Mouse (Mus musculus): ENCODE data around the gene Nrxn3. TPM values are rescaled to one million over a fixed set of nuclear protein-coding genes. Genes with fewer than 3 reads are reported as not detected.

Gene Nrxn3
- polyA plus RNA-seq, 1 experiment from 2014 or later, result 1.6 TPM

DNA sequence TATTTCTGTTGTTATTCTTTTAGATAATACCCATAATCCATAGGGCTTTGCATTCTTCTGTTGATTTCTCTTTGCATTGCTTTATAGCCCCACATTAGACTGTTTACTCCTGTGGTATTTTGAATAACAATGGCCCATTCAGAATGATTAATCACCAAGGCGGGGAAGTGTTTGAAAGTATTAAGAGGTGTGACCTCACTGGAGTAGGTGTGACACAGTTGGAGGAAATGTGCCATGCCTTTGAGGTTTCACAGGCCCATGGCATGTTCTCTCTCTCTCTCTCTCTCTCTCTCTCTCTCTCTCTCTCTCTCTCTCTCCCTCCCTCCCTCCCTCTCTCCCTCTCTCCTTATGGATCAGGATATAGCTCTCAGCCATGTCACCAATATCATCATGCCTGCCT, 1019.6 kb downstream of the Nrxn3 start:
- 48% methylated on average over 1 of the region's 1 CpGs for WGBS
- ATAC-seq (ENCODE audit: extremely low read depth, insufficient number of reproducible peaks, low FRiP score, low TSS enrichment), result no peak
- H3K27ac ChIP-seq (replicated peaks), result no peak overlapping the region
- 0 out of 2 replicates have a peak, but pooled peaks cover 5% of the 10 kb centered on the region for H3K9me3 ChIP-seq
- no peaks in the 10 kb centered on the region for H3K4me1 ChIP-seq
- H3K4me2 ChIP-seq, result no peak overlapping the region
- no peaks in the 10 kb centered on the region for H3K27me3 ChIP-seq (replicated peaks)
- no peak overlapping the region for H3K4me3 ChIP-seq
- no peaks in the 10 kb centered on the region for H3K36me3 ChIP-seq
- H3K9ac ChIP-seq, result no peak overlapping the region

DNA sequence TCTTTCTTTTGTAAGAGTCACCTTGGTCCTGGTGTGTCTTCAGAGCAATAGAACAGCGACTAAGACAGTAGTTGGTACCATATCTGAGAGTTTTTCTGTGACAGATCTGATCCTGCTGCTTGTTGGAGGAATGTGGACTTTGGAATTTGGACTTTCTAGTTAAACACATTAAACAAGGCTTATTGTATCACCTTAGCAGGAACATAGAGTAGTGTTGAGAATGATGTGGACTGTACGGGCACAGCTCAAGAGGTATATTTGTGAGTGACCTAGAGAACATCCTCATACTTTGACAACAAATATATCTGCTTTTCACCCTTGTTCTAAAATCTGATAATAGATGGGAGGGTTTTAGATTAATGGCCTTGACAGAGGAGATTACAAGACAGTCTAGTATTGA, 1020.1 kb downstream of the Nrxn3 start:
- ATAC-seq (ENCODE audit: extremely low read depth, insufficient number of reproducible peaks, low FRiP score, low TSS enrichment), result no peak
- Histone ChIP-seq H3K4me2 (no peak overlapping the region), H3K4me1 (no peaks in the 10 kb centered on the region), H3K9me3 (0 out of 2 replicates have a peak, but pooled peaks cover 5% of the 10 kb centered on the region), H3K27me3 (replicated peaks) (no peaks in the 10 kb centered on the region), H3K4me3 (no peak overlapping the region), H3K36me3 (no peaks in the 10 kb centered on the region), H3K27ac (replicated peaks) (no peak overlapping the region), H3K9ac (no peak overlapping the region)
- 74% methylated on average over 2 of the region's 2 CpGs for WGBS

DNA sequence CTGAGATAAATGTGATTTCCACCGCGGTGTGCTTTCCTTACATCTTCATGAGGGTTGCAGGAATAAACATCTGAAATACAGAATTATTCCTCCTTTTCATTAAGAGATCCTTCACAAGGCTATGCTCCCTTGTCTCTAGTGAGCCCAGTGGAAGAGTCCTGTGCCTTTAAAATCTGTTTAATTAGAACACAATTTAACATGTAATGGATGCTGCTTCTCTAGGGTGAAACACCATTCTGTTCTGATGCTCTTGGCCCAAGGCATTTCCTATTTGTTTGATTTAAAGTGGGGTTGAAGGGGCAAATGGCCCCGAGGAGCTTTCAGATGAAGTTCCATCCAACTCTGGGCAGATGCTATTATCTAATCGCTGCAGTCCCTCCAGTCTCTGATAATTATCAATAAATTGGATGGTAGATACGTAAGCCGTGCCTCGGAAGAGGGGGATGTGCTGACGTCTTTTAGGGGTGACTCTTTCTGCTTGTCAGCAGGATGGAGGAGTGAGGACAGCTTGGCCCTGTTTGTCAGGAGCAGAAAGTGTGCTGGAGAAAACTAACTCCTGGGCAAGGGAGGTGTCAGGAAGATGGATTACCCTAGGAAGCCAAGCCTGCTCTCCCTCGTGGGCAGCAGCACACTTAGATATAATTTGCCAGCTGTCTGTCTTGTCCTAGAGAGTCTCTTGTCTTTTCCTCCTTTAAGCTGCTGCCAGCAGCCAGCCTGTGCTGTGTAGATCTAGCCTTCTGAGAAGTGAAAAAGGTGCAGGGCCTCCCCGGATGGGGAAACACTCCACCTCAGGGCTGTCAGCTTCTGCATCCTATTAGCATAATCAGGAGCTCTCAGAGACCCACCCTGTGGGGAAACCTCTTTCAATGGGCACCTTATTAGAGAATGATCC, 1041.8 kb downstream of the Nrxn3 start:
- 28% methylated on average over 10 of the region's 10 CpGs for WGBS
- no peaks in the 10 kb centered on the region for H3K9me3 ChIP-seq
- H3K36me3 ChIP-seq, result no peaks in the 10 kb centered on the region
- no peak overlapping the region for H3K4me3 ChIP-seq
- no peak overlapping the region for H3K9ac ChIP-seq
- H3K27ac ChIP-seq (replicated peaks), result no peak overlapping the region
- no peak for ATAC-seq (ENCODE audit: extremely low read depth, insufficient number of reproducible peaks, low FRiP score, low TSS enrichment)
- no peak overlapping the region for H3K4me2 ChIP-seq
- H3K27me3 ChIP-seq (replicated peaks), result no peaks in the 10 kb centered on the region
- peaks cover 6% of the 10 kb centered on the region; the same call in 1 of the 2 replicates for H3K4me1 ChIP-seq

DNA sequence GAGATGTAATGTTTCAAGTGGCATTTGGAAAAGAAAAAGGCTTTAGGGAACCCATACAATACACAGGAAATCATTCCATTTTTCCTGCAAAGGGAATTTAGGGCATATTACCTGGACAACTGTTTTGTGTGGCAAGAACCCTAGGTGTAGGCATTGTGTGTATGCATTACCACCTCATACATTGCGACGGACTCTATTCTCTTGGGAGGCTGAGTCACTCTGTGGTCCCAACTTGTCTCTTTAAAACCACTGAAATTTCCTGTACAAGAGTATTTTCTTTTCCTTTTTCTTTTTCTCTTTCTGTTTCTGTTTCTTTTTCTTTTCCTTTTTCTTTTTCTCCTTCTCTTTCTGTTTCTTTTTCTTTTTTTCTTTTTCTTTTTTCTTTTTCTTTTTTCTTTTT, 1042.5 kb downstream of the Nrxn3 start:
- Histone ChIP-seq H3K9me3 (no peaks in the 10 kb centered on the region), H3K4me2 (no peak overlapping the region), H3K4me1 (peaks cover 6% of the 10 kb centered on the region; the same call in 1 of the 2 replicates), H3K4me3 (no peak overlapping the region), H3K9ac (no peak overlapping the region), H3K36me3 (no peaks in the 10 kb centered on the region), H3K27me3 (replicated peaks) (no peaks in the 10 kb centered on the region), H3K27ac (replicated peaks) (no peak overlapping the region)
- WGBS, result 74% methylated on average over 2 of the region's 2 CpGs
- ATAC-seq (ENCODE audit: extremely low read depth, insufficient number of reproducible peaks, low FRiP score, low TSS enrichment), result no peak

DNA sequence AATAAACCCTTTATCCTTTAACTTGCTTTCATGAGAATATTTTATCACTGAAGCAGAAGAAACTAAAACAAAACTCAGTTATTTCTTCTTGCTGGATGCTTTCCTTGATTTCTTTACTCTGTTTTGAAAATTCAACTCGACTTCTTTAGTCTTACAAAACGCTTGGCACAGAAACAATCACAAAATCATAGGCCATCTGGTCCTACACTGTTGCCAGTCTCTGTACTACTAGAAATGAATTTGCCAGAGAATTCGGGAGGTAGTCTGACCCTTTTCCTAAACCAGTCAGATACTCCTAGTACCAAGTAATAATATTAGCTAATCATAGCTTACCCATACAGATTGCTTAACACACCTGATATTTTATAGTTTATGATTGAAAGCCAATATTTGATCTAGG, 1066.1 kb downstream of the Nrxn3 start:
- Histone ChIP-seq H3K4me2 (no peak overlapping the region), H3K27ac (replicated peaks) (no peak overlapping the region), H3K9ac (no peak overlapping the region), H3K4me1 (no peaks in the 10 kb centered on the region), H3K9me3 (no peaks in the 10 kb centered on the region), H3K36me3 (no peaks in the 10 kb centered on the region), H3K4me3 (no peak overlapping the region), H3K27me3 (replicated peaks) (no peaks in the 10 kb centered on the region)
- WGBS, result 69% methylated on average over 3 of the region's 3 CpGs
- no peak for ATAC-seq (ENCODE audit: extremely low read depth, insufficient number of reproducible peaks, low FRiP score, low TSS enrichment)

DNA sequence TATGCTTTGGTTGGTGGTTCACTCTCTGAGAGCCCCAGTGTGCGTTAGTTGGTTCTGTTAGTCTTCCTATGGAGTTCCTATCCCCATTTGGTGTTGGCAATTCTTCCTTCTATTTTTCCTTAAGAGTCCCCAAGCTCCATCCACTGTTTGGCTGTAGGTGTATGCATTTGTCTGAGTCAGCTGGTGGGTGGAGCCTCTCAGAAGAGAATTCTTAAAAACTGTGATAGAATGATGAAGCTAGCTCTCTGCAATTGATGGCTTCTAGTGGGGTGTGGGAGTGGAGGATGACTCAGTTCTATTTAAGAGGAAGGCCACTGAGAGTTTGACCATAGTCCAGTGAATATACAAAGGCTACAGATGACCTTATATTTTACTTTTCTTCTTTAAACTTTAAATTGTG, 1067.3 kb downstream of the Nrxn3 start:
- WGBS, result 70% methylated on average over 1 of the region's 1 CpGs
- no peak overlapping the region for H3K4me2 ChIP-seq
- H3K9ac ChIP-seq, result no peak overlapping the region
- no peaks in the 10 kb centered on the region for H3K4me1 ChIP-seq
- no peaks in the 10 kb centered on the region for H3K36me3 ChIP-seq
- ATAC-seq (ENCODE audit: extremely low read depth, insufficient number of reproducible peaks, low FRiP score, low TSS enrichment), result no peak
- no peak overlapping the region for H3K4me3 ChIP-seq
- H3K27ac ChIP-seq (replicated peaks), result no peak overlapping the region
- no peaks in the 10 kb centered on the region for H3K9me3 ChIP-seq
- no peaks in the 10 kb centered on the region for H3K27me3 ChIP-seq (replicated peaks)

DNA sequence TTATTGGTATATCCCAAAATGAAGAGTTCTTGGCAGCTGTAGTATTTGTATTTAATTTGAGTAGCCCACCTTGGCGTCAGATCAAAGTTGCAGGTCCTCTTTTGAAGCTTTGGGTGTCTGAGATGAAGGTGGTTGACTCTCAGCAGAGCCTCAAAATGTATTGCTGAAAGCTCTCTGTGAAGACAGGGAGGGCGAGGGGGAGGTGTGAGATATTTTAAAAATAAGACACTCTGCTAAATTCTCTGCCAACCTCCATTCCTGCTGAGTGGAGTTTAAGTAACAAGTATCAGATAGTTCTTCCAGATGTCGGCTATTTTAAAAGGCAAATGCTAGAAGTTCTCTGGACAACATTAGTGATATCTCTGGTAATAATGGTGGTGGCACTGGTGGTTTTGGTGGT, 1069.2 kb downstream of the Nrxn3 start:
- no peak overlapping the region for H3K9ac ChIP-seq
- ATAC-seq (ENCODE audit: extremely low read depth, insufficient number of reproducible peaks, low FRiP score, low TSS enrichment), result no peak
- no peaks in the 10 kb centered on the region for H3K4me1 ChIP-seq
- H3K27me3 ChIP-seq (replicated peaks), result no peaks in the 10 kb centered on the region
- H3K9me3 ChIP-seq, result no peaks in the 10 kb centered on the region
- H3K36me3 ChIP-seq, result no peaks in the 10 kb centered on the region
- H3K4me2 ChIP-seq, result no peak overlapping the region
- no peak overlapping the region for H3K4me3 ChIP-seq
- no peak overlapping the region for H3K27ac ChIP-seq (replicated peaks)
- 71% methylated on average over 3 of the region's 3 CpGs for WGBS

DNA sequence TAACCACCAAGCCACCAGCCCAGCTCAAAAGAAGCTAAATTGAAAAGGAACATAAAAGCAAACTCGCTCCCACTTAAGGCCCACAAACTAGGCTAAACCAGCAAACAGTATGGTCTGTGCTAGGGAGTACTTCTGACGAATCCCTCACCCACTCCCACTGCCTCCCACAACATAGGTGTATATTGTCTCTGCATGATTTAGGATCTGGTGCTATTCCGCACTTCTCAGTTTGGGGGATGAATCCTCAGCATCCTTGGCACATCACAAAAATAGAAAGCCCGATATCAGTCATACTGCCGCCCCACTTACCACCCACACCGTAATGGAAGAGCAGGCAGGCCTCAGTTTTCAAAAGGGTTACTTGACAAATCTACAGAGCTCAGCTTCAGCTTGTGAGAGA, 1072.1 kb downstream of the Nrxn3 start:
- no peaks in the 10 kb centered on the region for H3K36me3 ChIP-seq
- H3K4me3 ChIP-seq, result no peak overlapping the region
- WGBS, result 75% methylated on average over 6 of the region's 6 CpGs
- H3K9me3 ChIP-seq, result no peaks in the 10 kb centered on the region
- no peak overlapping the region for H3K4me2 ChIP-seq
- H3K27me3 ChIP-seq (replicated peaks), result no peaks in the 10 kb centered on the region
- H3K9ac ChIP-seq, result no peak overlapping the region
- H3K27ac ChIP-seq (replicated peaks), result no peak overlapping the region
- no peaks in the 10 kb centered on the region for H3K4me1 ChIP-seq
- ATAC-seq (ENCODE audit: extremely low read depth, insufficient number of reproducible peaks, low FRiP score, low TSS enrichment), result no peak

DNA sequence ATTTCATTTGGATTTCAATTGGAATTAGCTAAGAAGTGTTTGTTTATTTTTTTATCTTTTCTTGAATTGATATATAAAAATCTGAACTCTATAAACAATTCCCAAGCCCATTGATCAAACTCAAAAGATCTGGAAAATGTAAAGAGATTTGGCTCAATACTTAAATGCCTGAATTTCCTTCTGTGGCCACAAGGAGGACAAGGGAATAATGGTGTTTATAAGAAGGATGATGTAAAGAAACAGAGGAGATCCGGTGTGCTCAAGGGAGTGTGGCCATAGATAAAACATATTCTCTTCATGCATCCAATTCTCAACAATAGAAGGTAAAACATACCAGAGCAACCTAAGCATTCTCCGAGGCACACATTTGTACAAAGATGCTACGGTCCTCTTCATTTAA, 1085.5 kb downstream of the Nrxn3 start:
- H3K27ac ChIP-seq (replicated peaks), result no peak overlapping the region
- 60% methylated on average over 3 of the region's 3 CpGs for WGBS
- no peak for ATAC-seq (ENCODE audit: extremely low read depth, insufficient number of reproducible peaks, low FRiP score, low TSS enrichment)

DNA sequence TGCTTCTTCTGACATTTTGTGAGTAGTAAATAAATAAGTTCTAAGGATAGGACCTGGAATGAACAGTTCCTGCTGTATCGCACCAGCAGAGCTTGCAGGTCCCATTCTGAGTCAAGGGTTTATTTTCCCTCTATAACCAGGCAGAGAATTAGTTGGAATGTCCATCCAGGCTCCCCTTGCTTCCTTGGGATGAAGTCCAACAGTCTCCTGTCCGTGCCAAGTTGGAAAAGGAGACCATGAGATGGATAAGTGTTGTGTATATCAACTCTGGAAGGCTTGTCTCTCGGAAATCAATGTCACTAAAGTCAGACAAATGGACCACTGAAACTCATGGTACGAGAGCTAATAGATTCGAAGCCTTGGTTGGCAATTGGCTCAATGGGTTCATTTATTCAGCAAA, 1087.5 kb downstream of the Nrxn3 start:
- Histone ChIP-seq H3K36me3 (no peaks in the 10 kb centered on the region), H3K4me1 (peaks cover 14% of the 10 kb centered on the region), H3K9me3 (no peaks in the 10 kb centered on the region), H3K9ac (no peak overlapping the region), H3K27ac (replicated peaks) (no peak overlapping the region), H3K4me3 (no peak overlapping the region), H3K4me2 (no peak overlapping the region), H3K27me3 (replicated peaks) (peaks cover 29% of the 10 kb centered on the region)
- WGBS, result 72% methylated on average over 5 of the region's 5 CpGs
- no peak for ATAC-seq (ENCODE audit: extremely low read depth, insufficient number of reproducible peaks, low FRiP score, low TSS enrichment)

More for the DNA sequence above, 1085.5 kb downstream of the Nrxn3 start:
- peaks cover 12% of the 10 kb centered on the region for H3K4me1 ChIP-seq
- no peak overlapping the region for H3K4me2 ChIP-seq
- H3K9me3 ChIP-seq, result no peaks in the 10 kb centered on the region
- H3K9ac ChIP-seq, result no peak overlapping the region
- H3K4me3 ChIP-seq, result no peak overlapping the region
- H3K27me3 ChIP-seq (replicated peaks), result peaks cover 11% of the 10 kb centered on the region
- H3K36me3 ChIP-seq, result no peaks in the 10 kb centered on the region

DNA sequence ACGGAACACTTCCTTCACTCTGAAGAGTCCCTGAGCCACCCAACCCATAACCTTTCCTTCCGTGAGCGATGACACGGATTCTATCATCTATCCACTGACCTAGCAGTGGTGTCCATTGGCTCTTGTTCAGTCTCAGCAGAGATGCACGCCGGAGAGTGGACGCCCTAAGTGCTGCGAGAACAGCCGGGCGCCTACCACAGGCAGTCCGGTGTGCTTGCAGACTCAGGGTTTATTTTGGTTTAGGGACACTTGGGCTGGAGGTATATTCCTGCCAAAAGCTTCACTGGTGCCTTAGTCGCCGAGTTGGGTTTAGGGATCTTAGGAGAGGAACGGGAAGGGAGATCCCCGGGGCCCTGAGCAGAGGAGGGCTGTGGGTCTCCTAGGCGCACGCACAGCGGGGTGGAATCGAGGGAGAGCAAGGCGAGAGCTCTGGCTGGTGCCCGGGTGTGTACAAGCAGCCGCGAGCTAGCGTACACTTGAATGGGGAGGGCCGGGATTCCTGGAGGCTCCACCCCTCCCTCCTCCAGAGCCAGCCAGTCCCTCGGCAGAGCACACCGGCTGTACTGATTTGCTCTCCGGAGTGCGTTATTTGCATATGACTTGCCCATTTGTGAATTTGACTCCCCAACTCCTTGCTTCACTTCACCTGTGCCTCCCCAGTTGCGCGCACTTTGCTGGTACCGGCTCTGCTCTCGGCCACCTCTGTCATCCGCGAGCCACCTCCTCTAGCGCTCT, 1089.3 kb downstream of the Nrxn3 start:
- Histone ChIP-seq H3K4me3 (peak overlapping the region; percentile 55), H3K4me1 (peaks cover 14% of the 10 kb centered on the region), H3K4me2 (peak overlapping the region; percentile 79), H3K9ac (peak overlapping the region; percentile 71), H3K27me3 (replicated peaks) (peaks cover 35% of the 10 kb centered on the region), H3K9me3 (no peaks in the 10 kb centered on the region), H3K36me3 (no peaks in the 10 kb centered on the region), H3K27ac (replicated peaks) (0 out of 2 replicates have a peak overlapping the region, but pooled peaks have one; percentile 17)
- ATAC-seq (ENCODE audit: extremely low read depth, insufficient number of reproducible peaks, low FRiP score, low TSS enrichment), result peak; percentile 88
- WGBS, result under 1% methylated on average over 35 of the region's 36 CpGs
